Mouse (Mus musculus): ENCODE data around the gene Timm8a2.

Gene Timm8a2

DNA sequence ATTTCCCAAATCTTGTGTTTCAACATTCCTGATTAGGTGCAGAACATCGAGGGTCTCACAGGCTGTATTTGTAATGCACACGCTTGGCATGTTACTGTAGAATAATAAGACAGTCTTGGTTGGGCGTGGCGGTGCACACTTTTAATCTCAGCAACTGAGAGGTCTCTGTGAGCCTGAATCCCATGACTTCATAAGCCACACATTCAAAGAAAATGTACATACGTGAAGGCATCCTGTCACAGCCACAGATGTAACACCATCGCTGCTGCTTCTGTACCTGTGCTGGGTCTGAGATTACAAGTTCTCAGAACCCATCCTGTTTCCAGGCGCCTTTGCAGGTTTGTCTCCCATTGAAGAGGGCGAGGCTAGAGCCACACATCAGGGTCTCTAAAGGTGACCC, 22.7 kb upstream of the Timm8a2 start:
- no peak for DNase-seq (ENCODE audit: low spot score in 2 of 2)

DNA sequence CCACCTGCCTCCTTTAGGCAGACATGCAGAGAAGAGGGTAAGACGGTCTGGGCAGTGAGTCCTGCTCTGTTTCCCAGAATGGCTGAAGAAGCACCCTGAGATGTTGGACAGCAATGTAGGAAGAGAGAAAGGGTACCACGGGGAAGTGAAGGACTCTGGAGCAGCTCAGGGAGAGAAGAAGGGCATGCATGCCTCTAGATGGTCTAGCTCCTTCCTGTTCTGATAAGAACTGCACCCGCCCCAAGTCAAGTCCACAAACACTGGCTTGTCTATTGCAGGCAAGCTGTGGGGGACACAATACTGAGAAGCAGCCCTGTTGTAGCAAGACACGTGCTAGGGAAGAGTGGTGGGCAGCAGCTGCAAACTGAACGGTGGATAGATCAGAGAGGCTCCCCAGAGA, 22.3 kb upstream of the Timm8a2 start:
- DNase-seq (ENCODE audit: low spot score in 2 of 2), result no peak

DNA sequence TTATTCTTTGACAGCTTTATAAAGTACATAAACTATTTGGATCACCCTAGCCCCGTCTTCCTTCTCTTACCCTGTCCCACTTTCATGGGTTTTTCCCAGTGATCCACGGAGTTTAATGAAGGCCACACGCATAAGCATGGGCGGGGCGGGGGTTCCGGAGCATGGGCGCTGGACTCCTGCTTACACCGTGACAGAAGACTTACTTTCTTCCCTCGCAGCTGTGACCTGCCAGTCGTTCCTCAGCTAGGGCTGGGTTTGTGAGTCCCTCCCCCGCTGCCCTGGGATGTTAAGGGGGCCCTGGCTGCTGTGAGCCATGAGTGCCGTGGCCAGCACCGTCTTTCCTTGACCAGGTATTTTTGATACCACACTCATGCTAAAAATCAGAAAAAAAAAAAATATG, 21.7 kb upstream of the Timm8a2 start:
- DNase-seq (ENCODE audit: low spot score in 2 of 2), result no peak

DNA sequence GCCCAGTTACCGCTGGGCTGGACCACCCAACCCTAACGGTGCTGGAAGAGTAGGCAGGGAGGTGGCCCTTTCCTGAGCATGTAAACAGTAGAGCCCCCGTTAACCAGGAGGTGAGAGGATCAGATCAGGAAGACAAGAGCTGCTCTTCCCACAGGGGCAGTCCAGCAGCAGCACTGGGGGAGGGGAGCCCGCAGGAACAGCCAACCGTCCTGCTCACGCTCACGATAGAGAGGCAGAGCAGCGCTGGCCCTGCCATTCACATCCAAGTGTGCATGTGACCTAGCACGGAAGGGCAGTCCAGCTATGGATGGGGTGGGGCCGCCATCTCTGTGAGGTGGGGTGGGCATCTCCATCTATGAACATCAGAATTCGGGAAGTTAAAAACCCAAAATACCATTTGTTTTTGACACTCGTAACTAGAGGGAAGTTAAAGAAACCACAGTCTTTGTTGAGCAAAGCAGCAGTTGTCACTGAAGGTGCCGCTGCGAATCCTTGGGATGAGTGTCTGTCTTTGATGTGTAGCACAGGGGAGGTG, 21.0 kb upstream of the Timm8a2 start:
- DNase-seq (ENCODE audit: low spot score in 2 of 2), result peak; percentile 39 to 41

DNA sequence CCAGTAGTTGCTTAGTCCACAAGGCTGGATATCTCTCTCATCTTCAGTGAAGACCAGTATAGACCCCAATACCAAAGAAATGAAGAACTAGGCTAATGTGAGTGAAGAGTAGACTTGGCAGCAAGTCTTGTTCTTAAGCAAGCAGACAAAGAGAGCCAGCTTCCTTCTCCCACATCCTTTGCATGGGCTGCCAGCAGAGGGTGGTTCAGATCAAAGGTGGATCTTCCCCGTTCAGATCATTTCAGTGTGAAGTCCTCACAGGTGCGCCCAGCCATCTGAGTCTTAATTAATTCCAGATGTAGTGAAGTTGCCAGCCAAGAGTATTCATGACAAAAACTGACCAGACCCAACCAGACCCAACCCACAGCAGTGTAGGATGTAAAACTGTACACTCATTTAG, 16.5 kb upstream of the Timm8a2 start:
- DNase-seq (ENCODE audit: low spot score in 2 of 2), result no peak

DNA sequence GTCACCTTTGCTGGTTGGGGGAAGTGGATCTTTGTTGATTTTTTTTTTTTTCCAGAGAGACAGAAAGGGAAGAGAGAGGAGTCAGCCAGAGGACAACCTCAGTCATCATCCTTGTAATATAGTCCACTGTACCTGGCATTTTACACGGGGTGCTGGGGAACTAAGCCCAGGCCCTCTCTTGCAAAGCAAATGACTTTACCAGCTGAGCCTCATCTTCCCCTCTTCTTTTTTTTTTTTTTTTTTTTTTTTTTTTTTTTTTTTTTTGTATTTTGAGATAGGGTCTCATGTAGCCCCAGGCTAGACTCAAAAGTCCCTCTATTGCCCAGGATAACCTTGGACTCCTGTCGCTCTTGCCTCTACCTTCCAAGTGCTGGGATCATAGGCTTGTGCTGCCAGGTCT, 15.1 kb upstream of the Timm8a2 start:
- no peak for DNase-seq (ENCODE audit: low spot score in 2 of 2)

DNA sequence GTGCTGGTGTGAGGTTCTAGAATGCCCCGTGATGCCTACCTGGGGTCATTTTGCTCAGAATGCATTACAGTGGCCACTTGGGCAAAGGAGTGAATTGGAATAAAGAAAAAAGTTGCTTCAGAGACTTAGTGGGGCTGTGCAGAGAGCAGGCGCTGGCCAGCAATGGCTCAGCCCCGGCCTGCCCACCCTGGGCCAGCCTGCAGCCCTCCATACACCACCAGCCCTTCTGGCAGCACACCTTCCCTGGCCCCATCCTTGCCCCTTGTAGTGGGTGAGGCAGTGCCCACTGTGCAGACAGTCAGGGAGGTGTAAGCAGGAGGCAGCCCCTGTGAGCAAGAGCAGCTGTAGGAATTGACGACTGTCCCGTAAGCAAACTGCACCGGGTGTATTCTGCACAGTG, 13.9 kb upstream of the Timm8a2 start:
- DNase-seq (ENCODE audit: low spot score in 2 of 2), result no peak

DNA sequence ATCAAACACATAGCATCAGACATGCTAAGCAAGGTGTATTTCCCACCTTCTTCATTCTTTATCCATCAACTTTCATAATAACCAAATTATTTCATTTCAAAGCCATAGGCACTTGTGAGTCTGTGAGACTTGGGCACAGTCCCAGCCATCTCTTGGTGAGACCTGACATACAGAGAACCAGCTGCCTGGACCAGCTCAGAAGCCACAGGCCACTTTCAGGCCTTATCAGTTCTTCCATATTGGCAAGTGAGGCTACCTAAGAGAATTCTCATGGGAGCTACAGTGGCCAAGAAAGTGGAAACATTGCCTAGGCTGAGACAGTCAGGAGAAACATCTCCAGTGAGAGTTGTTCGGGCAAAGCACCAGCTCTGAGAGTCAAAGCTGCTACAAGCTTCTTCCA, 11.4 kb upstream of the Timm8a2 start:
- DNase-seq (ENCODE audit: low spot score in 2 of 2), result no peak

DNA sequence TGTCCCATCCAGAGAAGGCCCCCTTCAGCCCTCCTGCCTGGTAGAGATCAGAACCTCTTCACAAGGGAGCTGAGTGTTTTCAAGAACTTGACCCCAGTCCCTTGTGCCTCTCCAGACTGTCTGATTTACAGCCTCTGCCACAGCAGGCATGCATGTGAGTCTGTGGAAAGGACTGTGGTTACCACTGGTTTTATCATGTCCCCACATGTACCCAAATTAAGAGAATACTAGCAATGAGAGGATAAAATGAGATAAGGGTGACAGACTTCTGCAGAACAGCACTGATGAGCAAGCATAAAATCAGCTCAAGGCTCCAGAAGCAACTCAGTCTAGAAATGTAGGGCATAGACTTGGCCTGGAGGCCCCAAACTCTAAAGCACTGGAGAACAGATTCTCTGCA, 10.5 kb upstream of the Timm8a2 start:
- DNase-seq (ENCODE audit: low spot score in 2 of 2), result no peak

DNA sequence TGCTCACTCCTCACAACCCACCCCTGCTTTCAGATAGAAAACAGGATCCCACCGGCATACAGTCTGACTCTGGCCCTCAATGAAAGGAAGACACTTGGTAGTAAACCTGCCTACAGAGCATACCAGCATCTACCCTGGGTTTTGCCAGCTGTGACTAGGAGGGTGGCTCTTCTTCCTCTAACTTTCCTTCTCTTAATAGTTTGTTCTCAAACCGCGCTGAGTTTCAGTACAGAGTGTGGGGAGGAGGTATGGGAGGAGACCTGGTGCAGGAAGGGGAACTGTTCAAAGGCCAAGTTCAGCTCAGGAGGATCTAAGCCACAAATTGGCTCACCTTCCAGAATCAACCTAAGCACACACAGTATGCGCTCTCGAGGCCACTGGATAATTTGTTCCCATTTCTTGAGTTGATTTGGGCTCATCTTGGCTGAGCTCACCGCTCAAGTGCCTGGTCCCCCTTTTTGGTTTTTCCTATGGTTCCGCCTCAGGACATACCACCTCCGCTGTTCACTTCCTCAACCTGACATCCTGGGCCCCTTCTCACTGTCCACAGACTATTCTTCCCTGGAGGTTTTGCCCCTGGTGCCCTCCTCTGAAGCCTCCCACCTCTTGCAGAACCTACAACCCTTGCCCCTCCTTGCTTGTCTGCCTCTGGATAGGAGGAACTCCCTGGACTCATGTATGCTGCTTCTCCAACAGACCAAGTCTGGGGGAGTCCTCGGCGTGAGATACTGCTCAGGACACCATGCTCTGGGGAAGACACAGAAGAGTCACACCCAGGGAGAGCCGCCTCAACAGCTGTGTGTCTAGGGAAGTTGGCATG, 5.3 kb upstream of the Timm8a2 start:
- peak in 1 of 2 experiments; percentile 44 for DNase-seq (ENCODE audit: low spot score in 2 of 2)

DNA sequence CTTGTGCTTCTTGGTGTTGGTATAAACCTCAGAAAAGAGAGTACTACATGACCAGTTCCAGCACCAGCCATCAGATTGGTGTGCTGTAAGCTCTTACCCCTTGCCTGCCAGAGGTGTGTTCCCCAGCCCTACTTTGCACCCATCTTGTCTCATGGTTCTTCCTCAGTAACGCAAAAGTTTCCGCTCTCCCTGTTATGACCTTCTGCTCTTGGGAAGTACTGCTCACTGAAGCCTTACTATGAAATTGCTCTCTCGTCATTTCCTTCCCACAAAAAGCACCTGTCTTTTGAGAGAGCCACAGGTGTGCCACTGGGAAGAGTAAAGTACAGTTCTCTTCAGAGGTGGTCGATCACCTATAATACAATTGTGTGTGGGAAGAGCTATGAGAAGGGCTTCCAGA, 4.6 kb upstream of the Timm8a2 start:
- DNase-seq (ENCODE audit: low spot score in 2 of 2), result no peak

DNA sequence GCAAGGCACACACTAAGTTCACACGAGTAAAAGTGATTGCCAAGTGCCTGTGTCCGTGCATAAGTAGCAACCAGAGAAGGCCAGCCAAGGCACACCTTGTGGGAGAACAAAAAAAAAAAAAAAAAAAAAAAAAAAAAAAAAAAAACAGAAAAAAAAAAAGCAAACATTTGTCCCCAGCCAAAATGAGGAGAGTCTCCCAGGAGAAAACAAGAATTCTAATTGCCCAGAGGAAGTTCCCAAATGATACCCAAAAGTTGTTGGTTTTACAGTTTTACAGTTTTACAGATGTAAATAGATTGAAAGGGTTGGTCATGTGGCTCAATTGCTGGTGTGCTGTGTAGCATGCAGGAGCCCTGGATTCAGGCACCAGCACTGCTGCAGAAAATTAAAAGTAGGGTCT, 2.4 kb upstream of the Timm8a2 start:
- no peak for DNase-seq (ENCODE audit: low spot score in 2 of 2)

DNA sequence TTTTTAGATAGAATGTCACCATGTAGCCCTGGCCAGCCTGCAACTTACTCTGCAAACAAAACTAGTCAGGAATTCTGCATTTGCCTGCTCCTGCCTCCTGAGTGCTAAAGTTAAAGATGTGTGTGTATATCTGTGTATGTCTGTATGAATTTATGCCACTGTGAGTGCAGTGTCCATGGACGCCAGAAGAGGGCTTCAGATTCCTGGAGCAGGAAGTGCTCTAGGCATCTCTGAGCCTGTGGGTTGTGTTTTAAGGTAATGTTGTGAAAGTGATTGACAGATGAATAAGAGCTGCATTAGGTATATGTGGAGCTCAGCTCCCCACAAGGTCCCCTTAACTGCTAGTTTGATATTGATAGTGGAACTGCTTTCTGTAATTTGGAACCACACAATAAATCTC, 707 bp downstream of the Timm8a2 start:
- no peak for DNase-seq (ENCODE audit: low spot score in 2 of 2)

DNA sequence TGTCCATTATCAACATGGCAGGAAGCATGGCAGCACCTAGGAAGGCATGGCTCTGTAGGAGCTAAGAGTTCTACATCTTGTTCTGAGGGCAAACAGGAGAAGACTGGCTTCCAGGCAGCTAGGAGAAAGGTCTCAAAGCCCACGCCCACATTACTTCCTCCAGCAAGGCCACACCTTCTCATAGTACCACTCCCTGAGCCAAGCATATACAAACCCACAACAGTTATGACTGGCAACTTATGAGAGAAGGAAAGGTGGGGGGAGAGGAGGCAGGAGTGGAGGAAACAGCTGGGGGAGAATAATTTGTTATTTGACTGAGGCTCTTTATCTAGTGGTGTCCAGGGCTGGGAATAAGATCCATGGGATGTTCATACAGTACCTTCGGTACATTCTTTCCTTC, 1.4 kb downstream of the Timm8a2 start:
- no peak for DNase-seq (ENCODE audit: low spot score in 2 of 2)

DNA sequence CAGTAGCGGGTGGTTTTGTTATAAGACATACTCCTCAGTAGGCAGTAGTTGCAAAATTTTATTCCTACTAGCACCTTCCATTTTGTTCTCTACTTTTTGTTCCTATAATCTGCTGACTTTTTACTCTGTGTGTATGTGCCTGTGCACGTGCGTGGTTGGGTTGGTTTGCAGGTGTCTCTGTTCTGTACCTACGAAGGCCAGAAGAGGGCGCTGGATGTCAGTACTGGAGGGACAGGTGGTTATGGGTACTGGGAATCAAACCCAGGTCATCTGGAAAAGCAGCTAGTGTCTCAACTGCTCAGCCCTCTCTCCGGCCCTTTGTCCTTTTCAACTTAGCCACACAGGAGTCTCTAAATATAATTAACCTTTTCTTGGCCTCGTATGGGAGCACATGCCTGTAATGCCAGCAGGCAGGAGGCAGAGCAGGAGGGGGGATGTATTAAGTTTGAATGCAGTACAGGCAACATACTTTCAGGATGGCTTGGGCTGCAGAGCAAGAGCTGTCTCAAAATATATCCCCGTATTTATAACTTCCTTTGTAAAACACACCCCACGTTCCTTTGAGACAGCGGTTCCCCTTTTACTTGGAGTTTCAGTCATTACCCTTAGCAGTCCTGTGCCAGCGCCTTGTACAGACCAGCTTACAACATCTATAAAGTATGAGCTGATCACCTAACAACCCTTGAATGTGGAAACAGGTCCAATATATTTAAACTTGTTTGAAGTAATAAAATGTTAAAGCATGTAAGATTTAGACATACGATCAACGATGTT, 4.6 kb downstream of the Timm8a2 start:
- DNase-seq (ENCODE audit: low spot score in 2 of 2), result no peak

DNA sequence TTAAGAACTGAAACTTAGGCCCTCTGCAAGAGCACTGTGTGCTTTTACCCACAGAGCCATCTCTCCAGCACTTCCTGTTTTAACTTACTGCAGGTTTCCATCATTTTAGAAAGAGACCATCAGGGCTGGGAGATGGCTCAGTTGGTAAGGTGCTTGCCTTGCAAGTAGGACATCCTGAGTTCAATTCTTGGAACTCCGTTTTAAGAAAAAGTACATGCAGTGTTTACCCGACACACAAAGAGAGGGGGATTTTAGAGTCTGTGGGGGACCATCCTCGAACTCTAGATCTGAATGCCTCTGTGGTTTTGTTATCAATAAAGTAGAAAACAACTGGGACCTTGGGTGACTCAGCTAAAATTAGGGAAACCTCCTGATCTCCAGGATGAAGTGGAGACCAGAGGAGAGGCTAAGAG, 6.9 kb downstream of the Timm8a2 start:
- no peak for DNase-seq (ENCODE audit: low spot score in 2 of 2)

DNA sequence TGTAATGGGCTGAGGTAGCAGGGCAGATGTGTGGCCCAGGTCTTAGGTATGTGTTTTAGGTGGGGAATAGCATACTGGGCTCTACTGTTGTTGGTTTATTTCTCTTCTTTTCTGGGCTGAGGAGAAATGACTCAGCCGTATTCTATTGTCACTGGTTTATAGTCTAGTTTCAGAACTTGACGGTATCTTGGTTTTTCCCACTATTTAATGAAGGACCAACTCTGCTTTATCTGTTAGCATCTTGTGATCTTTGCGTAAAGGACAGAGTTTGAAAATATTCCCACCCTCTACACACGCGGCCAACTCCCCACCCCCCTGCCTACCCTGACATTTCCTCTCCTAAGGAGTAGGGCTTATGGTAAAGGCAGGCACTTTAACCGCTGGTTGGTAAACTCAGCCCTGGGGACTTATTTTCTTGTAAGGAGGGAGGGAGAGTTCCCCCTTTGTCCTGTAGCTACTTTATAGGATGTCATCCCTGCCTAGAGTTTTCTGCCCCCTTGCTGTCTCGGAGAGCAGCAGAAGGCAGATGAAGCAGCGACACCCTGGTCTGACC, 7.7 kb downstream of the Timm8a2 start:
- DNase-seq (ENCODE audit: low spot score in 2 of 2), result no peak

DNA sequence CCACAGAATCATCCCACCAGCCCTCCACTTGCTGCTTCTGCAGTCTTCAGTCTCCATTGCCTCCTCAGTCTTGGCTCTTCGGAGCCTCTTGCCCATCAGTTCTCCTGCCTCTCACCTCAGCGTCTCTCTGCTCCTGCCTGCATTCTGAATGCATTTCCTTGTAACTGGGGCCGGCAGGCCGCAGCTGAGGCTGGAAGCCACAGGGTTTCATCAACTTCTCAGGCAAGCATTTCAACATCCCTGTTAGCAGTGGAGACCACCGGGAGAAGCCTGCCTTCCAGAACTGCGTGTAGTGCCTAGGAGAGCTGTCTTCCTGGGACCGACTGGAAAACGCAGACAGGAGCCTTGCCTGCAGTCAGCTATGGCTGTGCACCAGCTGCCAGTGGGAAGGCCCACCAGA, 13.3 kb downstream of the Timm8a2 start:
- no peak for DNase-seq (ENCODE audit: low spot score in 2 of 2)

DNA sequence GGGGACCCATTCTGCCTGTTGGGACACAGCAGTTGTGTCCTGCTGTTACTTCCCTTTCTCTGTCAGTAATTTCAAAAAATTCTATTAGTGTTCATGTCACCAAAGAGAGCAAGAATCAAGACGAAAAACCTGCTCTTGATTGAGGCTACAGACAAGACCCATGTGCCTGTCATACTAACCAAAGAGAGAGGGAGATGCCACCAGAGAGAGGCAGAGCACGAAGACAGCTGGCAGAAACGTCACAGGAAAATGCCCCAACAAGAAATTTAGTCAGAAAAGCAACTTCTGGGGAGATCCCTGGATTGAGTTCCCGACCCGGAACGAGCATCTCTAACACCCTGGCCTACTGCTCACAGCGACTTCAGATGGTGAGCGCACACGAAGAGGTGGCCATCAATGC, 14.3 kb downstream of the Timm8a2 start:
- DNase-seq (ENCODE audit: low spot score in 2 of 2), result no peak

DNA sequence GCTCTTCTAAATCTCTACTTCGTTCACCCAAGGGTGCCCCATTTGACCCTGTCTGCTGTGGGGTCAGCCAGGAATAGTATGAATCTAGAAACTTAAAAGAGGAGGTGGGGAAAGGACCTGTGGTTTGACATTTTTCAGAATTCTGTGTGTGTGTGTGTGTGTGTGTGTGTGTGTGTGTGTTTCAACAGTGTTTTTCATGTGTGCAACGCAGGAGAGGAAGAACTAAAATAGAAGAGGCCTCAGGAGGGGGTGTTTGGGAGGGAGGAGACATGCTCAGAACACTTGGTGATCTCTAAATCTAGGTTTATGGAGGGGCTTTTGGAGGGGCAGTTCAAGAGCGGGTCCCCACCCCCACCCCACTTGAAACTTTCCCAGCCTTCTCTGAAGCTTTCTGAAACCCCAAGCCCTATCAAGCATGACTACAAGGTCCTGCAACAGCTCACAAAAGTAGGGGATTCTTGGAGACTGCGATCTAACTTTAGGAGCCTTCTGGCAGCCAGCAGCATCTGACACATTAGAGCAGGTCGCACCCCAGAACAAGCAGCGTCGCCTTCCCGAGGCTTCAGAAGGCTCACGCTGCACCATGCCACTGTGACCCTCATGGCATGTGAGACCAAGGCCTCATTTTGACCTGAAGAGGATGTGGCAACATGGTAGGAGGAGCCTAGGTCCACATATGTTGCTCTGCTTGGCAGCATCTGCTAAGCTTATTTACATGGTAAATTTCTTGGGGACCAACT, 18.6 kb downstream of the Timm8a2 start:
- DNase-seq (ENCODE audit: low spot score in 2 of 2), result peak in 1 of 2 experiments; percentile 33

DNA sequence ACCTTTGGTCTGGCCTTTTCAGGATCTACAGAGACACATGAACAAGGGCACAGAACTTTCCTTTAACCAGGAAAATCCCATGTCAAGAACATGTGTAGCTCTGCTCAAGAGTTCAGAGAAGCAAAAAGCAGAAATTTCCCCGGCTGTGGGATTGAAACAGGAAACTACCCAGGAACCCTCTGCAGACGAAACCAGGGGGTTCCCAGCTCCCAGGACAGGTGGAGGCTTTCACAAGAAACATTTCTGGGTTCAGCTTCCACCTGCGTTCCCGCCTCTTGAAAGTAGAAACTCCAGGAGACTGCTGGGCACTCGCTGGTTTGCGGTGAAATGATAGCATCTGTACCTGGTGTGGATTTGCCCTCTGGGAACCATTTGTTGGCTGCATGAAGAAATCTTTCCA, 22.4 kb downstream of the Timm8a2 start:
- DNase-seq (ENCODE audit: low spot score in 2 of 2), result no peak

DNA sequence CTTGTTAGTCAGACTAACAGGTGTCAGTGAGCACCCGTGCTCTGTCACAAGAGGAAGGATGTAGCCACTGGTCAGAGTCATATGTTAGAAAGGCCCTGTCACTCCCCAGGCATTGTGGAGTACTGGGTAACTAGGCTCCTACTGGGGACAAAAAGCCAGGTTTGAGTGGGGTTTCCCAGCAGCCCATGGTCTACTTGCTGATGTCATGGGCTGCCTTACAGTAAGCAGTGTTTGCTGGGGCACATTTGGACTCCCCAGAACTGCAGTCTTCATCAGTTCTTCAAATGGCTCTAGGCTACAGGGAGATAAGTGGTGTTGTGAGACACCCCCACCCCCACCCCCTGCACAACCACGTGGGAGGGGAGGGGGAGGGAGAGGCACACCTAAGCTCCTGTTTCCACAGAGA, 23.5 kb downstream of the Timm8a2 start:
- no peak for DNase-seq (ENCODE audit: low spot score in 2 of 2)
